Mouse (Mus musculus) liver, adult 2 months (tissue): ENCODE data around the gene Zfp423. TPM values are rescaled to one million over a fixed set of nuclear protein-coding genes. Genes with fewer than 3 reads are reported as not detected.
A peak's percentile ranks its signal among the peaks of the same experiment; 100 is the strongest.

ENCODE experiments used
- DNase-seq: peaks from one replicate; pipeline ENCODE4 v3.0.0-alpha.2; 2011; ENCODE audit warnings: low read depth, low spot score; ENCODE audit errors: extremely low read depth
- H3K27ac ChIP-seq: fragments of 200-500 bp; replicated peaks from 2 replicates; pipeline ENCODE4 v1.5.1; 2012; ENCODE audit warnings: low read depth, mild to moderate bottlenecking, control low read depth, inconsistent platforms, low read length; ENCODE audit not compliant: insufficient read depth
- H3K27me3 ChIP-seq: fragments of 200-500 bp; 2 replicates; pipeline ENCODE4 v1.6.1; 2012; ENCODE audit warnings: mild to moderate bottlenecking, moderate library complexity, low read length, inconsistent platforms; ENCODE audit not compliant: control insufficient read depth, insufficient read depth
- H3K36me3 ChIP-seq: fragments of 200-500 bp; 2 replicates; pipeline ENCODE4 v1.6.1; 2012; ENCODE audit warnings: low read length, inconsistent platforms; ENCODE audit not compliant: control insufficient read depth, insufficient read depth
- H3K4me1 ChIP-seq: fragments of 200-500 bp; 2 replicates; pipeline ENCODE4 v1.6.1; 2011; ENCODE audit warnings: low read length; ENCODE audit not compliant: control insufficient read depth, insufficient read depth
- H3K4me3 ChIP-seq: fragments of 200-500 bp; 2 replicates; pipeline ENCODE4 v1.5.1; 2011; ENCODE audit warnings: low read depth, mild to moderate bottlenecking, control low read depth, low read length, moderate library complexity; ENCODE audit not compliant: insufficient read depth
- H3K79me2 ChIP-seq: fragments of 200-500 bp; 2 replicates; pipeline ENCODE4 v1.6.1; 2012; ENCODE audit warnings: inconsistent platforms, mild to moderate bottlenecking, low read length, moderate library complexity; ENCODE audit not compliant: control insufficient read depth, insufficient read depth
- H3K9ac ChIP-seq: fragments of 200-500 bp; 2 replicates; pipeline ENCODE4 v1.6.1; 2012; ENCODE audit warnings: low read depth, mild to moderate bottlenecking, control low read depth, inconsistent platforms, low read length
- CTCF ChIP-seq: fragments of 200-500 bp; IDR thresholded peaks from 2 replicates; pipeline ENCODE4 v1.5.1; 2011; ENCODE audit warnings: low read depth, low read length, control low read depth
- POLR2A ChIP-seq: fragments of 200-500 bp; IDR thresholded peaks from 2 replicates; pipeline ENCODE4 v1.6.1; 2011; ENCODE audit warnings: low read length, control low read depth; ENCODE audit not compliant: insufficient read depth; ENCODE audit errors: extremely low read depth
- WGBS: fragments of 180-500 bp; shearing (Covaris S2); methylation state at CpG from one replicate; pipeline ENCODE4 v1.1.7; 2018; 5-methylcytosine and 5-hydroxymethylcytosine counted together
- polyA plus RNA-seq: library from polyadenylated mRNA; depleted of rRNA; stranded (reverse); fragments of >200 nt; gene quantifications from 2 replicates; pipeline ENCODE4 v1.2.3, GENCODE M21; 2012
- total RNA-seq: library from RNA; depleted of rRNA; stranded (reverse); fragments of >200 nt; gene quantifications from 2 replicates; pipeline ENCODE4 v1.2.3, GENCODE M21; 2014

Gene Zfp423
- total and polyA plus RNA-seq, 2 experiments: 0.18 to 0.31 TPM

GRCm38 (mm10) chr8:87667914-87668643 lies 291.3 kb downstream of the Zfp423 start:
- H3K36me3 ChIP-seq: no peaks in the 10 kb centered on the region
- peaks cover 1% of the 10 kb centered on the region; the same call in 1 of the 2 replicates for H3K27me3 ChIP-seq
- DNase-seq: no peak
- no peaks in the 10 kb centered on the region for H3K4me1 ChIP-seq
- no peak overlapping the region for H3K4me3 ChIP-seq
- H3K79me2 ChIP-seq: no peaks in the 10 kb centered on the region
- no peak for TF ChIP-seq POLR2A
- no peak for TF ChIP-seq CTCF
- no peak overlapping the region for H3K27ac ChIP-seq
- WGBS: 85% methylated on average over 26 of the region's 26 CpGs
- H3K9ac ChIP-seq: no peak overlapping the region

GRCm38 (mm10) chr8:87667297-87667696 lies 292.1 kb downstream of the Zfp423 start:
- no peak overlapping the region for H3K9ac ChIP-seq
- no peaks in the 10 kb centered on the region for H3K4me1 ChIP-seq
- DNase-seq: no peak
- H3K36me3 ChIP-seq: no peaks in the 10 kb centered on the region
- H3K27ac ChIP-seq: no peak overlapping the region
- H3K27me3 ChIP-seq: peaks cover 5% of the 10 kb centered on the region
- H3K79me2 ChIP-seq: no peaks in the 10 kb centered on the region
- WGBS: 89% methylated on average over 6 of the region's 6 CpGs
- no peak for TF ChIP-seq CTCF
- TF ChIP-seq POLR2A: no peak
- H3K4me3 ChIP-seq: no peak overlapping the region

GRCm38 (mm10) chr8:87665337-87665736 lies 294.1 kb downstream of the Zfp423 start:
- no peak for DNase-seq
- no peak overlapping the region for H3K4me3 ChIP-seq
- no peak for TF ChIP-seq POLR2A
- H3K9ac ChIP-seq: no peak overlapping the region
- H3K79me2 ChIP-seq: no peaks in the 10 kb centered on the region
- H3K27me3 ChIP-seq: peaks cover 5% of the 10 kb centered on the region
- no peaks in the 10 kb centered on the region for H3K36me3 ChIP-seq
- H3K27ac ChIP-seq: no peak overlapping the region
- H3K4me1 ChIP-seq: no peaks in the 10 kb centered on the region
- WGBS: 88% methylated on average over 8 of the region's 8 CpGs

- Histone ChIP-seq H3K4me3 (no peak overlapping the region), H3K36me3 (no peaks in the 10 kb centered on the region), H3K9ac (no peak overlapping the region), H3K27ac (no peak overlapping the region), H3K27me3 (peaks cover 5% of the 10 kb centered on the region), H3K79me2 (no peaks in the 10 kb centered on the region), H3K4me1 (no peaks in the 10 kb centered on the region)
- no peak for TF ChIP-seq CTCF
- TF ChIP-seq POLR2A: no peak
- WGBS: 80% methylated on average over 2 of the region's 2 CpGs
- DNase-seq: no peak
Measured at GRCm38 (mm10) chr8:87664217-87664509, 295.2 kb downstream of the Zfp423 start.

- Histone ChIP-seq H3K79me2 (no peaks in the 10 kb centered on the region), H3K4me1 (no peaks in the 10 kb centered on the region), H3K4me3 (no peak overlapping the region), H3K9ac (no peak overlapping the region), H3K27me3 (peaks cover 5% of the 10 kb centered on the region), H3K27ac (no peak overlapping the region), H3K36me3 (no peaks in the 10 kb centered on the region)
- no peak for TF ChIP-seq POLR2A
- TF ChIP-seq CTCF: peak; percentile 80
- WGBS: 12% methylated on average over 18 of the region's 18 CpGs
- DNase-seq: peak; percentile 12
Measured at GRCm38 (mm10) chr8:87663349-87664216, 295.8 kb downstream of the Zfp423 start.
